Mouse (Mus musculus) erythroid progenitor cell, adult 5-6 weeks (primary cell): Measurements from ENCODE around the gene Uspl1. TPM values are rescaled to one million over a fixed set of nuclear protein-coding genes. Genes with fewer than 3 reads are reported as not detected.

Source experiments
- ATAC-seq: replicated peaks from 2 replicates; pipeline ENCODE4 v1.8.0; 2016; ENCODE audit warnings: moderate number of reproducible peaks, mild to moderate bottlenecking, moderate TSS enrichment, inconsistent platforms; ENCODE audit not compliant: poor library complexity, low FRiP score, severe bottlenecking
- total RNA-seq, 2 experiments: library from RNA; stranded (forward) in 1 of 2; stranded (reverse) in 1 of 2; fragments of 150-400 nt in 1 of 2; fragments of 186-747, 209-891 nt in 1 of 2; gene quantifications; 2 replicates each; pipeline versions ENCODE4 v1.2.3 to v1.2.4; 2015 to 2017; ENCODE audit warnings: low replicate concordance in 2 of 2

Uspl1 gene
- total RNA-seq, 2 experiments from 2014 or later, result 22.1 to 26.4 TPM

DNA sequence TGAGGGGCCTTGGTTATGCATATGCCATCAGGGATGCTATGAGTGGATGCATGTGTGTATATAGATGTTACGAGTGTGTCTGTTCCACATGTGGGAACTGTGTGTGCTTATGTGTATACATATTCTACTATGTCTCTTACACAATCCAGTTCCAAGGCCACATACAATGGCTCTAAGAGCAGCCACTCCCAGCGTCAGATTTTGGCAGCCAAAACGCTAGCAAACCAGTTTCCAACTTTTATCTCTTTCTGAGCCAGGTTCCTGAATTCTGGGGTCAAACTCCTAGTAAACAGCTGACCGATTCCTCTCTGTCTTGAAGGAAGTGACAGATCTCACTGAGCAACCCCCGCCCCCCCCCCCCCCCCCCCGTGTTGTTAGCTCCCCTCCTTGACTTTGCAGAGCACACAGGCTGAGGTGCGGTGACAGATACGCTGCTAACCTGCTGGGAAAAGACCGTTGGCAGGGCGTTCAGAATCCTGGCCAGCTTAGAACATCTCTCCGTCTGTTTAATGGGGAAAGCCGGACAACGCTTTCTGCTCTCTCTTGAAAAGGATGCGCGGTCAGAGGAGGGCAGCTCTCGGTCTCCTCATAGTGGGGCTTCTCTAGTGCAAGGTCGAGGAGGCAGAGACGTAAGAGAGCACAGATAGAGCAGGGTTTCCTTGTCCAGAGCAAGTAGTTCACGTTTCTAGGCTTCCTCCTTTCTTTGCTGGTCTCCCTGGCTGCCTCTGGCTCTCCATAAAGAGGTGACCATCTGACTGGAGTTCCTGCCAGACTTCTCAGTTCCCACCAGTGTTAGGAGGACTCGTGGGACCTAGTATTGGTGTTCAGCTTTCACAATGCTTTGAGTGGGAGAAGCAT is 63.1 kb downstream of the Uspl1 start:
- ATAC-seq, result no peak

DNA sequence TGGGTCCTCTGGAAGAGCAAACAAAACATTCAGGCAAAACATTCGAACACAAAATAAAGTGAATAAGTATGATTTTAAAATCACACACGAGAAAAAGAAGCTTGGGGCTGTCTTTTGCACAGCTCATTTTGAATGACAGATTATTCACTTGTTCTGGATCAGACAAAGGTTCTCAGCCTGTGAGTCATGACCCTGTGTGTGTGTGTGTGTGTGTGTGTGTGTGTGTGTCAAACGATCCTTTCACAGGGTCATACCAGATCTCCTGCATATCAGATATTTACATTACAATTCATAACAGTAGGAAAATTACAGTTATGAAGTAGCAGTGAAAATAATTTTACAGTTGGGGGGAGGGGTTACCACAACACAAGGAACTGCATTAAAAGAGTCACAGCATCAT is 68.2 kb downstream of the Uspl1 start:
- no peak for ATAC-seq

DNA sequence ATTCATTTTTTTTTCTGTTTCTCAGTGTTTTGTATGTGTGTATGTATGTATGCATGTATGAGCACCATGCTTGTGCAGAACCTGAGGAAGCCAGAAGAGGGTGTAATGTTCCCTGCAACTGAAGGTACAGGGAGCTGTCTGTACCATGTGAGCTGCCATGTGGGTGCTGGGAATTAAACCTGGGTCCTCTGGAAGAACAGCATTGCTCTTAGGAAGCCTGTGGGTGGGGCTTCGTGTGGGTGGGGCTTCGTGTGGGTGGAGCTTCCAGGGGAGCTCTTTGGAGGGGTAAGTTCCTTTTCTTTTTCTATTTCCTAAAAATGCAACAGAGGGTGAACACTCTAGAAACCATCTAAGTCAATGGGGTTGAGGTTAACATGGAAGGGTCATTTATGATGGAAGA is 69.3 kb downstream of the Uspl1 start:
- no peak for ATAC-seq

DNA sequence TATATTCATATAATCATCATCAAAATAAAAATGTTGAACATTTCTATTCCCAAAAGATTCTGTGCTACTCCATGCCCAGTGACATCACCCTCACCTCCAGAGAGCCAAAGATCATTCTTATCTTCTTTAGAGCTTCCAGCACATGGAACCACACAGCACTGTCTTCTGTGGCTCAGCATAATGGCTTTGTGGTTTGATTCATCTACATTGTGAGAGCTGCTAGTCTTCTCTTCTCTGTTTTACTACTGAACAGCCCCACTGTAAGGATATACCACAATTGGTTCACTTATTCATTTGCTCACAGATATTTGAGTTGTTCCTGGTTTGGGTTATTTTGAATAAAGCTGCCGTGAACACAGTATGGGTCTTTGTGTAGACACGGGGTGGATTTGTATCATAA is 71.4 kb downstream of the Uspl1 start:
- no peak for ATAC-seq

DNA sequence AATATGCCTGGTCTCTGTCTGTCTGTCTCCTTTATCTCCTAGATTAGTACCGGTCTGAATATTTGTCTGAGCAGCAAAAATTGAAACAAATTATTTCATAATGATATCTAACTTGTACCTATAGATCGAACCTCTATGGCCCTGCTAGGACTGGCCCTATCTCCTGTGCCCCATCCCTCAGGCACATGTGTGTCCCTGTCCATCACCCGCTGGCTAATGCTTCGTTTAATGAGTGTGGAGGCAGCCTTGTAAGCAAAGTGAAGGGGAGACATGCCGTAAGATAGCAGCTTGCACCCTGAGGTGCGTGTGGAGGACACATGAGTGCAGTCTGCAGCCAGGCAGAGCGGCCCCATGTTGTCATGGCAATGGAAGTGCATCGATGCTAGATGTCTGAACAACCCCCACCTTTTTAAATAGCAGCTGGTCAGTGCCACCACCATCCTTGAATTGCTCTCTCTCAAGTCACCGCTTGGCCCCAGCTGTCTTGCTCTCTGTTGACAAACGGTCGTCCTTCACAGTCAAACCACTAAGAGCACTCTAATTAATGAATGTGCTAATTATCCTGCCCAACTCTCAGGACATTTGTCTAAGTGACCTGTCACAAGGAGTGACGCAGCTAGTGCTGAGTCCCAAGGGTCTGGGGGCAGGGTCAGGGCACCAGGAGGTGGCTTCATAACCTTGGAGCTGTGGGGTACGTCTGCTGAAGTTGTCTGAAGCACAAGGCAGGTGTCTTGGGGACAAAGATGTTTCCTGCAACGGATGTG is 73.5 kb downstream of the Uspl1 start:
- no peak for ATAC-seq

DNA sequence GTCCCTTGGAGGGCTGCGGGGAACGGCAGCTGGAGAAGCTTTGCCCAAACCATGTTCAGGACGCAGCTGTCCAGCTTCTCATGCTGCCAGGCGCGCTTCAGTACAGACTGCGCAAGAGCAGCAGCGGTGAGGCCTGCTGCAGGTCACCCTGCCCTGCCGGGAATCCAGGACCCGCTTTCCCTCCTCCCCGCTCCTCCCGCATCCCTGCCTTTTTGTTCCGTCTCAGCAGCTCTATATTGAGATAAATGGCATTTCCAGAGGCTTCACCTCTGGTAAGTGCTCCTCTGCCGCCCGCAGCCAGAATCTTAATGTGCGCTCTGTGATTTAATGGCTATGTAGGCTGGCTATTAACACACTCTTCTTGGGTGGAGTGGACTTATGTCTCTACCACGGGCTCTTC is 74.9 kb downstream of the Uspl1 start:
- ATAC-seq, result no peak

DNA sequence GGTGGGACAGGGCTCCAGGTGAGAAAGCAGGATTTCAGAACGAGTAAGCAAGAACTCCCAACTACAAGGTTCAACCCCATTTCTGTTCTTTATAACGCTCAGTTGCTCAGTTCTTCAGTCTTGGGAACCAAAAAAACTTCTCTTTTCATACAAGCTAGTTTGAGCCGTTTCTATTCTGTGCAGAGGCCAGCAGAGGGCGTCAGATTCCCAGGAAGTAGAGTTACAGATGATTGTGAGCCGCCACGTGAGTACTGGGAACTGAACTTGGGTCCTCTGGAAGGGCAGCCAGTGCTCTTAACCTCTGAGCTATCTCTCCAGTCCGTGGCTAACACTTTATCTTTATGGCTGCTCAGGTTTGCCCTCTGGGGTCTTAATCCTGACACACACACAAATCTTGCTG is 77.3 kb downstream of the Uspl1 start:
- ATAC-seq, result no peak

DNA sequence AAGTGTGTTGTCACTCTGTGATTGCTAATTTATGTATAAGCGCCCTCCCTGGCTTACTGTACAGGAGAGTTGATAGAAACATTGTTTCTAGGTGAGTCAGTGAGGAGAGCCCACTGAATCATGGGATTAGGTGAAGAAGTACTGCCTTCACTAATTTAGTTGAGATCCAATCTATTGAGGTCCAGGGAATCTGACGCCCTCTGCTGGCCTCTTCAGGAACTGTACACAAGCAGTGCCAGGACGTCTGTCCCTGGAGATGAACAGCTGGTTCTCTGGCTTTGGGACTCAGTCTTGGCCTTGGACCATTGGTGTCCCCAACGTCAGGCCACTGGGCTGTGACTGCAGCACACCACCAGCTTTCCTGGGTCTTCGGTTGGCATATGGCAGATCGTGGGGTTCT is 77.7 kb downstream of the Uspl1 start:
- ATAC-seq, result peak; percentile 58

DNA sequence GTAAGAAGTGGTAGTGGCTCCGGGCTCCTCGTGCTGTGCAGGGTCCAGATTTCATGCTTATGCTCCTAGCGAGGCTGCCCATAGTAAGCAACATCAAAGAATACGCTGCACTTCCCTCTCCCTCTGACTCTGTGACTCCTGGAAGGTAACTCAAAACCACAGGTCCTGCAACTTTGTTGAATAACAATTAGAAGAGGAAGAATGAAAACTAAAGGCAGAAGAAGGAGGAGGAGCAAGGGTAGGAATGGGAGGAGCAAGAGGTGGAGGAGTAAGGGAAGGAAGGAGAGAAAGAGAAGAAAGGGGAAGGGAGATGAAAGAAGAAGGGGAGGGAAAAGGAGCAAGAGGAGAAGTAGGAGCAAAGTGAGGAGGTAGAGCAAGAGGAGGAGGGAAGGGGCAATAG is 80.3 kb downstream of the Uspl1 start, which contains the start of gene Alox5ap:
Alox5ap (plus strand) TSS at position 363 of the 400 bp plus-strand sequence.
- ATAC-seq, result no peak

DNA sequence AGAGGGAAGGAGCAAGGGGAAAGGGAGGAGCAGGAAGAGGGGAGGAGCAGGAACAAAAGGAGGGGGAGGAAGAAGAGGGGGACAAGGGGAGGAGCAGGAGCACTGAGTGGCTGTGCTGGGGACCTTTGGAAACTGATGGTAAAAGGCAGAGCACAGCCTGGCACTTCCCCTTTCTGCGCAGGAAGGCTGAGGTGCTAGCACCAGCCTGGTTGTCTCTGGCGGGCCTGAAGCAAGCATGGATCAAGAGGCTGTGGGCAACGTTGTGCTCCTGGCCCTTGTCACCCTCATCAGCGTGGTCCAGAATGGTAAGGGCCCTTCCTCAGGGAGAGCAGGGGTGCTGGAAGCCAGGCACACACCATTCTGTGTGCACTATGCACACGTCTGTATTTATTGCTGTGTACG is 80.7 kb downstream of the Uspl1 start:
- no peak for ATAC-seq

Other genes starting within 250 kb of the Uspl1 start
- not detected in 2 replicates for gene Gm42791, start 189.2 kb upstream of the Uspl1 start, total RNA-seq (2015; ENCODE audit: low replicate concordance)
- not detected in 2 replicates for gene Gm42791, start 189.2 kb upstream of the Uspl1 start, total RNA-seq (2017; ENCODE audit: low replicate concordance)
- gene Hmgb1, start 139 bp downstream of the Uspl1 start, total RNA-seq (2015; ENCODE audit: low replicate concordance), result 681 and 819 TPM in 2 replicates
- 585 and 610 TPM in 2 replicates for gene Hmgb1, start 139 bp downstream of the Uspl1 start, total RNA-seq (2017; ENCODE audit: low replicate concordance)
- 132 and 171 TPM in 2 replicates for gene Alox5ap, start 80.4 kb downstream of the Uspl1 start, total RNA-seq (2015; ENCODE audit: low replicate concordance)
- 55.7 and 78.7 TPM in 2 replicates for gene Alox5ap, start 80.4 kb downstream of the Uspl1 start, total RNA-seq (2017; ENCODE audit: low replicate concordance)
- not detected in 2 replicates for gene Medag, start 227.4 kb downstream of the Uspl1 start, total RNA-seq (2015; ENCODE audit: low replicate concordance)
- gene Medag, start 227.4 kb downstream of the Uspl1 start, total RNA-seq (2017; ENCODE audit: low replicate concordance), result not detected in 2 replicates